Mouse (Mus musculus): ENCODE data around the gene 1110002E22Rik. TPM values are rescaled to one million over a fixed set of nuclear protein-coding genes. Genes with fewer than 3 reads are reported as not detected.

The 1110002E22Rik gene
- total and polyA plus RNA-seq, 3 experiments, result under 0.01 to 0.03 TPM; not detected in 1

DNA sequence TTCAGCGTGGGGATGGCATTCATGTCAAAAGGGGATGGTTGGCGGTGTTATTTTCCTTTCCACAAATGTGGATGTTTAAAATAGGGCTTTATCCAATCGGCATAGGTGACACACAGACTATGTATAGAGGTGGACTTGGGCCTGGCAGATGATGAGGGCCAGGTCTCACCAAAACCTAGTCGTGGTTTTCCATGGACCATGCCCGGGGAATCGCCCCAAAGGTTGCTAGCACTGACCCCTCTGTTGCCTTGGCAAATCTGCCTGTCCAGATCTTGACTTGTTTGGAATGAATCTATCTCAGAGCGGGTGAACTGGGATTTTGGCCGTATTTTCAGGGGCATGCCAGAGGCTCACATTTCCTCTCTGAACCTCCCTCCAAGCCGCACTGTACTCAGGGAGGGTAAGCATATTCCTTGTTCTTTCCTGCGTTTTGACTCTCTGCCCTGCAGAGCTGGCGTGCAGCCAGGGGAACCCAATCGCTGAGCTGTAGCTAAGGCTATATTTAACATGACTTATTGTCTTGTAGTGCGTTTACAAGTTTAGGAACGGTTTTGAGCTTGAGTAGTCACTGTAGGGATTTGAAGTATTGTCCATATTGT lies 1.0 kb upstream of the 1110002E22Rik start:
- no peaks in the 10 kb centered on the region for H3K27me3 ChIP-seq (ENCODE audit: control insufficient read depth in 1 of 2, insufficient read depth in 2 of 2, low read length in 2 of 2)
- DNase-seq (ENCODE audit: low read depth, low spot score), result no peak
- H3K9ac ChIP-seq (ENCODE audit: control insufficient read depth, low read depth, low read length, poor library complexity, severe bottlenecking), result no peak overlapping the region
- H3K36me3 ChIP-seq (ENCODE audit: control insufficient read depth in 1 of 2, insufficient read depth in 2 of 2, low read length in 2 of 2), result peaks cover 0 to 22% of the 10 kb centered on the region in 2 experiments; a peak in 2 of 4 replicates
- no peaks in the 10 kb centered on the region for H3K9me3 ChIP-seq (replicated peaks; ENCODE audit: insufficient read depth, low read length)
- TF ChIP-seq MAX (IDR thresholded peaks at IDR 0.05; ENCODE audit: low read length), result no peak
- TF ChIP-seq SIN3A (IDR thresholded peaks at IDR 0.05; ENCODE audit: low read length), result no peak
- no peak for TF ChIP-seq ZKSCAN1 (IDR thresholded peaks at IDR 0.05; ENCODE audit: low read depth, low read length)
- TF ChIP-seq NELFE (IDR thresholded peaks at IDR 0.05; ENCODE audit: low read depth, low read length), result no peak
- no peak for TF ChIP-seq USF2 (IDR thresholded peaks at IDR 0.05; ENCODE audit: borderline replicate concordance in 1 of 2, insufficient read depth in 1 of 2, low read depth in 1 of 2, low read length in 2 of 2)
- no peak for TF ChIP-seq RCOR1 (IDR thresholded peaks at IDR 0.05; ENCODE audit: low read depth, low read length)
- no peak for TF ChIP-seq E2F4 (IDR thresholded peaks at IDR 0.05; ENCODE audit: borderline replicate concordance, low read depth, low read length)
- no peak for TF ChIP-seq CHD1 (IDR thresholded peaks at IDR 0.05; ENCODE audit: low read depth, low read length)
- TF ChIP-seq ELF1 (IDR thresholded peaks at IDR 0.05; ENCODE audit: low read depth, low read length), result no peak
- no peak for TF ChIP-seq MEF2A (IDR thresholded peaks at IDR 0.05; ENCODE audit: extremely low read depth, insufficient replicate concordance, low read depth, low read length, poor library complexity, severe bottlenecking)
- TF ChIP-seq USF1 (IDR thresholded peaks at IDR 0.05; ENCODE audit: low read depth, low read length), result no peak
- TF ChIP-seq BHLHE40 (IDR thresholded peaks at IDR 0.05; ENCODE audit: borderline replicate concordance, low read depth, low read length), result no peak
- no peak for TF ChIP-seq NRF1 (IDR thresholded peaks at IDR 0.05; ENCODE audit: insufficient read depth, low read depth, low read length, poor library complexity, severe bottlenecking)
- no peak for TF ChIP-seq RAD21 (IDR thresholded peaks at IDR 0.05; ENCODE audit: low read depth, low read length)
- H3K79me2 ChIP-seq (ENCODE audit: control insufficient read depth, insufficient read depth, low read length, poor library complexity), result no peaks in the 10 kb centered on the region
- no peak overlapping the region for H3K27ac ChIP-seq (ENCODE audit: control insufficient read depth, low read depth, low read length)
- peaks cover 8 to 23% of the 10 kb centered on the region in 2 experiments for H3K4me1 ChIP-seq (ENCODE audit: control insufficient read depth in 1 of 2, insufficient read depth in 2 of 2, low read length in 2 of 2)
- no peak overlapping the region for H3K4me3 ChIP-seq (ENCODE audit: control insufficient read depth in 1 of 2, insufficient read depth in 1 of 2, low read depth in 2 of 2, low read length in 2 of 2)

- no peak for TF ChIP-seq BHLHE40 (IDR thresholded peaks at IDR 0.05; ENCODE audit: borderline replicate concordance, low read depth, low read length)
- TF ChIP-seq MXI1 (IDR thresholded peaks at IDR 0.05; ENCODE audit: low read depth, low read length), result no peak
- TF ChIP-seq TBP (IDR thresholded peaks at IDR 0.05; ENCODE audit: low read depth, low read length), result no peak
- no peak for TF ChIP-seq GABPA (IDR thresholded peaks at IDR 0.05; ENCODE audit: low read depth, low read length)
- TF ChIP-seq NELFE (IDR thresholded peaks at IDR 0.05; ENCODE audit: low read depth, low read length), result no peak
- TF ChIP-seq CHD1 (IDR thresholded peaks at IDR 0.05; ENCODE audit: low read depth, low read length), result no peak
- Histone ChIP-seq H3K79me2 (ENCODE audit: control insufficient read depth, insufficient read depth, low read length, poor library complexity) (no peaks in the 10 kb centered on the region), H3K36me3 (ENCODE audit: control insufficient read depth in 1 of 2, insufficient read depth in 2 of 2, low read length in 2 of 2) (peaks cover 0 to 12% of the 10 kb centered on the region in 2 experiments; a peak in 2 of 4 replicates), H3K27me3 (ENCODE audit: control insufficient read depth in 1 of 2, insufficient read depth in 2 of 2, low read length in 2 of 2) (no peaks in the 10 kb centered on the region), H3K4me3 (ENCODE audit: control insufficient read depth in 1 of 2, insufficient read depth in 1 of 2, low read depth in 2 of 2, low read length in 2 of 2) (no peak overlapping the region), H3K9ac (ENCODE audit: control insufficient read depth, low read depth, low read length, poor library complexity, severe bottlenecking) (no peak overlapping the region), H3K9me3 (replicated peaks; ENCODE audit: insufficient read depth, low read length) (no peaks in the 10 kb centered on the region), H3K4me1 (ENCODE audit: control insufficient read depth in 1 of 2, insufficient read depth in 2 of 2, low read length in 2 of 2) (peaks cover 4 to 9% of the 10 kb centered on the region in 2 experiments), H3K27ac (ENCODE audit: control insufficient read depth, low read depth, low read length) (no peak overlapping the region)
- no peak for DNase-seq (ENCODE audit: low read depth, low spot score)
Measured at GRCm38 (mm10) chr3:138065930-138066329, 1.1 kb downstream of the 1110002E22Rik start.

All from MEL (cell line).